Mouse (Mus musculus) MEL (cell line): ENCODE measurements around the gene Dynlt1a. TPM values are rescaled to one million over a fixed set of nuclear protein-coding genes. Genes with fewer than 3 reads are reported as not detected.
"Not testable (repeated sequence)": the region's sequence is repeated elsewhere in the genome, so short reads cannot be mapped to it uniquely, and the experiment has no call there.

Source experiments
- DNase-seq: peaks from one replicate; pipeline ENCODE4 v3.0.0; 2011; ENCODE audit warnings: low read depth, low spot score
- H3K27ac ChIP-seq: 2 replicates; pipeline ENCODE4 v1.5.1; 2012; ENCODE audit warnings: low read depth, mild to moderate bottlenecking, control low read depth, low read length, moderate library complexity; ENCODE audit not compliant: control insufficient read depth
- H3K27me3 ChIP-seq, 2 experiments: fragments of 150-350 bp in 1 of 2; sonication (generic) in 1 of 2; 2 replicates each; pipeline ENCODE4 v1.6.1; 2012; ENCODE audit warnings: low read length in 2 of 2, mild to moderate bottlenecking in 2 of 2, improper control_type of control experiment in 1 of 2, moderate library complexity in 1 of 2; ENCODE audit not compliant: insufficient read depth in 2 of 2, control insufficient read depth in 1 of 2
- H3K36me3 ChIP-seq, 2 experiments: 2 replicates each; pipeline ENCODE4 v1.6.1; 2012 to 2014; ENCODE audit warnings: low read length in 2 of 2, improper control_type of control experiment in 1 of 2, inconsistent platforms in 1 of 2, mild to moderate bottlenecking in 1 of 2; ENCODE audit not compliant: insufficient read depth in 2 of 2, control insufficient read depth in 1 of 2
- H3K4me1 ChIP-seq, 2 experiments: fragments of 150-350 bp in 1 of 2; sonication (generic) in 1 of 2; 2 replicates each; pipeline ENCODE4 v1.6.1; 2012; ENCODE audit warnings: low read length in 2 of 2, improper control_type of control experiment in 1 of 2, mild to moderate bottlenecking in 1 of 2; ENCODE audit not compliant: insufficient read depth in 2 of 2, control insufficient read depth in 1 of 2
- H3K4me3 ChIP-seq, 2 experiments: fragments of 150-350 bp in 1 of 2; sonication (generic) in 1 of 2; 2 replicates each; pipeline ENCODE4 v1.5.1; 2012; ENCODE audit warnings: low read depth in 2 of 2, low read length in 2 of 2, mild to moderate bottlenecking in 2 of 2, moderate library complexity in 2 of 2, control low read depth in 1 of 2, improper control_type of control experiment in 1 of 2; ENCODE audit not compliant: control insufficient read depth in 1 of 2, insufficient read depth in 1 of 2
- H3K79me2 ChIP-seq: 2 replicates; pipeline ENCODE4 v1.6.1; 2012; ENCODE audit warnings: mild to moderate bottlenecking, low read length, moderate library complexity; ENCODE audit not compliant: control insufficient read depth, poor library complexity, insufficient read depth
- H3K9ac ChIP-seq: 2 replicates; pipeline ENCODE4 v1.6.1; 2012; ENCODE audit warnings: low read depth, mild to moderate bottlenecking, control low read depth, low read length, moderate library complexity; ENCODE audit not compliant: control insufficient read depth, poor library complexity, severe bottlenecking
- H3K9me3 ChIP-seq: fragments of 150-350 bp; sonication (generic); replicated peaks from 2 replicates; pipeline ENCODE4 v1.6.1; 2012; ENCODE audit warnings: mild to moderate bottlenecking, low read length, improper control_type of control experiment, moderate library complexity; ENCODE audit not compliant: insufficient read depth
- polyA plus RNA-seq, 2 experiments: library from polyadenylated mRNA; stranded (reverse) in 1 of 2; unstranded in 1 of 2; fragments of >175 nt in 1 of 2; fragments of >200 nt in 1 of 2; gene quantifications; 2 replicates each; pipeline versions ENCODE4 v1.2.1 to v1.2.4; 2012; ENCODE audit warnings: low replicate concordance in 2 of 2, low read depth in 1 of 2; ENCODE audit not compliant: insufficient read length in 2 of 2, insufficient read depth in 1 of 2, missing spikeins in 1 of 2
- total RNA-seq: library from RNA; depleted of rRNA; stranded (reverse); fragments of 300-350 nt; gene quantifications from 2 replicates; pipeline ENCODE4 v1.2.3, GENCODE M21; 2012

Dynlt1a gene
- total and polyA plus RNA-seq, 3 experiments: 10.9 to 15.9 TPM; not detected in 1

DNA sequence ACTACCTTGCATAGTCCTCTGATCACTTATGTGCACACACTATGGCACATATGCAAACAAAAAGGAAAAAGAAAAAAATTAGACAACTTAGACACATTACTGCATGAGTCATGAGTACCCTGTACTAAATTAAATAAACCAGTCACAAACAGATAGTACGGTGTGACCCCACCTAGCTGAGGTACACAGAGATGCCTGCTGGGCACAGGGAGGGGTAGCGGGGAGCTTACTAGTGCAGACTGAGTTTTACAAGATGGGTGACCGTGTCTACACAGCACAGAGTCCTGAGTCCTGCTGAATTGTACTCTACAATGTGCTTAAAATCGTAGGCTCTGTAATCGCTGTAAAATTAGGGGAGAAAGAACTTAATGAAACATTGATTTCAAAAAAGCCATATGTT lies 31.1 kb downstream of the Dynlt1a start:
- not testable (repeated sequence) for H3K27me3 ChIP-seq, H3K36me3 ChIP-seq, H3K27ac ChIP-seq, H3K9ac ChIP-seq, DNase-seq, H3K79me2 ChIP-seq, H3K9me3 ChIP-seq, H3K4me3 ChIP-seq, H3K4me1 ChIP-seq

DNA sequence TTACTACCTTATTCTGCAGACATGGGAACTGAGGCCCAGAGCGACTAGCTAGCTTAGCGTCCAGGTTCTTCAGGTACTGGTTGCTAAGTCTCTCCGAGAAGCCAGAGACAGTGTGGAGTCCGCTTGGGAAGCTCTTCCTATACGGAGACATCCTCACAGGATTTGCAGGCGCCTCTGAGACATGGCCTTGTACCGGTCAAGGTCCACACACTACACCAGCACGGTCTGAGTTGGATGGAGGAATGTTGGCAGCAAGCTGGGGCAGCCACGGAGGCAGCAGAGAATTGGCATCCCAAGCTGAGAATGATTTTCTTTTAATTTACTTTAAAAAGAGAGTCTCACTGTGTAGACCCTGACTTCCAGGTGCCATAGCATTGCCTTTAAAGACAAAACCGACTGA lies 34.2 kb downstream of the Dynlt1a start:
- H3K9me3 ChIP-seq, H3K79me2 ChIP-seq, H3K4me3 ChIP-seq, H3K9ac ChIP-seq, H3K4me1 ChIP-seq, H3K27ac ChIP-seq, H3K36me3 ChIP-seq, H3K27me3 ChIP-seq, DNase-seq: not testable (repeated sequence)

DNA sequence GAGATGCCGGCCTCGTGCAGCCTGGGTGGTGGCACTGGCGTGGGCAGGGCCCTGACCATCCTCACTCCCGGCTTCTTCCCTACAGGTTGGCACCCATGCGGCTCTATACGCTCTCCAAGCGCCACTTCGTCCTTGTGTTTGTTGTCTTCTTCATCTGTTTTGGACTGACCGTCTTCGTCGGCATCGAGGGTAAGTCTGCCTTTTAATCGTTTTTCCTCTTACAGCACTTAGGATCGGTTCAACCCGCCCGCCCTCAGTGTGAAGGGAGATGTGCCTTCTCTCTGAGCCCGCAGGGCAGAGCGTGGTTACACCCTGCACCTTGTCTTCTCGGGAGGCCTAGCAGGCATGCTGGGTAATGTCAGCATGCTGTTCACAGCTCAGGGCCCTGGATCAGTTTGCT lies 36.8 kb downstream of the Dynlt1a start:
- DNase-seq, H3K9ac ChIP-seq, H3K9me3 ChIP-seq, H3K27ac ChIP-seq, H3K27me3 ChIP-seq, H3K79me2 ChIP-seq, H3K36me3 ChIP-seq, H3K4me3 ChIP-seq, H3K4me1 ChIP-seq: not testable (repeated sequence)

DNA sequence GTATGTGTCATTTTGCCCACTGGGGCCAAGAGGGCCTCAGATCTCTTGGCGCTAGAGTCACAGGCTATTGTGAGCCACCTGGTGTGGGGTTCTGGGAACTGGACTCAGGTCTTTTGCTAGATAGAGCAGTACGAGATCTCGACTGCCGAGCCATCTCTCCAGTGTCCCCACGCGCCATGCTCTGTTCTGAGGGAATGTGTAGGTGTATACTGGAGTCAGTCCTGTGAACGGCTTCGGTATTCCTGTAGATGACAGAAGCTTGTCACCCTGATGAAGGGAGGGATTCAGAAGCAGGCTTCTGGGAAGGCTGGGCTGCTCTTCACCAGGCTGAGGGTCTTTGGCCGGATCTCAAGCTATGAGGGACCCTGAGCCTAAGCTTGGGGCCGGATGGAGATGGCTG lies 37.5 kb downstream of the Dynlt1a start:
- H3K27ac ChIP-seq, H3K4me1 ChIP-seq, H3K4me3 ChIP-seq, H3K36me3 ChIP-seq, H3K79me2 ChIP-seq, DNase-seq, H3K9me3 ChIP-seq, H3K27me3 ChIP-seq, H3K9ac ChIP-seq: not testable (repeated sequence)

DNA sequence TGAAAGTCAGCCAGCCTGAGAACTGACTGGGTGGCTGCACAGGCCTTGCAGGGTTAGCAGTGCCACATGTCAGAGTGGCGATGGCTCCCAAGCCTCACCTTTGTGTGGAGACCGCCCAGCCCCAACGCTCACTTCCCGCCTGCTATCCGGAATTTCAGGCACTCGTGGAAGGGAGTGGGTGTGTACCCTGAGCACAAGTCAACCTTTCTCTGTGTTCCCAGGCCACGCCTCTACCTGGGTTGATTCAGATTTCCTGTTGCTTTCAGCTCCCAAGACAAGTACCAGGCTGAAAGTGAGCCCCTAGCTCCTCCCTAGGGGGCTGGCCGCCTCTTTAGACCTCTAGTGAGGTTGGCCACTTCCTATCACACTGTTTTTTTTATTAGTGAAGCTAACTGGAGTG lies 38.1 kb downstream of the Dynlt1a start:
- not testable (repeated sequence) for DNase-seq, H3K36me3 ChIP-seq, H3K27me3 ChIP-seq, H3K9me3 ChIP-seq, H3K9ac ChIP-seq, H3K4me3 ChIP-seq, H3K4me1 ChIP-seq, H3K79me2 ChIP-seq, H3K27ac ChIP-seq

DNA sequence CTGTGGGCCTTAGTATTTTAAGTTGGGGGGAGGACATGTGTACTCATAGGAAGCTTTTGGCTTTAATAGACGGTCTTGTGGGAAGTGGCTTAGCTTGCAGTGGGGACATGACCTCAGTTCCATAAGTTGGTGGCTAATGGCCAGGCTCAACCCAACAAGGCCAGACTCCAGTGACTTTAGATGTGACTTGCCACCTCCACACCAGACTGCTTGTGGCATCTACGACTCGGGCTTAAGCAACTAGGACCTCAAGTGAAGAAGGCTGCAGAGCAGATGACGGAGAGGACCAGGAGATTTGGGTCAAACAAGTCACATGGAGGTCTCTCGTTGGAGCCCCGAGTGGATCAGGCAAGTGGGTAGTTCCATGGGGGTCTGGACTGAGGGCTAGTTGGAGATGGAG lies 42.6 kb downstream of the Dynlt1a start:
- H3K27me3 ChIP-seq, H3K4me3 ChIP-seq, H3K36me3 ChIP-seq, DNase-seq, H3K79me2 ChIP-seq, H3K4me1 ChIP-seq, H3K9ac ChIP-seq, H3K27ac ChIP-seq, H3K9me3 ChIP-seq: not testable (repeated sequence)

DNA sequence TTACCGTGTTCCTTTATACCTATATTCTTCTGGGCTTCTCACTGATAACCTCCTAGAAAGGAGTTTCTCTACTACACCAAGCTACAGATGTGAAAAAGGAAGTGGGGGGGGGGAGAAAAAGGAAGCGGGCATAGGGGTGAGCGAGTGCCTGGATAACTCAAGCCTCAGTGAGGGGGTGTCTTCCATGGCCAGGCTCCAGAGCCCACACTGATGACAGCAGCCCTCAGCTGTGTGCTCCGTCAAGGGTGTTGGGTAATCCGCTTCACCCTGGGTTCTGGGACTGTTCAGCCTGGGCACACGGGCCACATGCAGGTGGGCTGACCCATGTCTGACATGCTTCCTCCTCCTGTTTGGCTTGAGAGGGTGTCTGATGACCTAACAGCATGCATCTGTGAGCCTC lies 45.3 kb downstream of the Dynlt1a start:
- H3K79me2 ChIP-seq, H3K27me3 ChIP-seq, H3K9me3 ChIP-seq, H3K9ac ChIP-seq, H3K36me3 ChIP-seq, H3K4me3 ChIP-seq, H3K27ac ChIP-seq, H3K4me1 ChIP-seq, DNase-seq: not testable (repeated sequence)
